Mouse (Mus musculus) lung, adult 2 months (tissue): ENCODE measurements around the gene U2af1.

Experiments
- CTCF ChIP-seq: fragments of 200-500 bp; IDR thresholded peaks from 2 replicates; pipeline ENCODE4 v1.5.1; 2011; ENCODE audit warnings: mild to moderate bottlenecking, low read length, control low read depth; ENCODE audit not compliant: insufficient read depth
- POLR2A ChIP-seq: fragments of 200-500 bp; IDR thresholded peaks from 2 replicates; pipeline ENCODE4 v1.6.1; 2011; ENCODE audit warnings: low read depth, mild to moderate bottlenecking, control low read depth, low read length, borderline replicate concordance; ENCODE audit errors: extremely low read depth

GRCm38 (mm10) chr17:31694023-31694376 lies 35.3 kb upstream of the U2af1 start:
- no peak for TF ChIP-seq CTCF
- TF ChIP-seq POLR2A = no peak
